18 mouse cellular contexts compared by ENCODE assay signal in genomic region chr2:132583126-132583525, GRCm38 (mm10). TPM values are rescaled to one million over a fixed set of nuclear protein-coding genes. Genes with fewer than 3 reads are reported as not detected.
DNase-seq lines count a peak whose midpoint lies in the region; ATAC-seq and TF ChIP-seq lines count a peak whose summit lies in the region.
"Had no signal": no experiment of that assay in that cellular context is flagged by ENCODE, and none has a peak within 500 bp of the region (broad histone marks: within the 10 kb centered on the region; RNA-seq: fewer than 3 reads in every experiment).

No protein-coding gene starts in this region.

- H3K4me2 ChIP-seq in midbrain, embryonic 16.5 days (ENCODE audit: low read length): no peak overlapping the region
- H3K4me2 ChIP-seq: liver, embryonic 12.5 days; lung, embryonic 14.5 days; midbrain, embryonic 12.5 days; stomach, embryonic 15.5 days had no signal

- no peak for TF ChIP-seq CTCF in kidney, adult 2 months (conservative IDR thresholded peaks at IDR 0.05; ENCODE audit: insufficient read depth, insufficient read length, low read depth, low read length)

- ATAC-seq in midbrain, embryonic 16.5 days: no peak
- ATAC-seq: intestine, postnatal 0 days; liver, embryonic 12.5 days had no signal

- H3K4me1 ChIP-seq in kidney, adult 2 months (ENCODE audit: control insufficient read depth, insufficient read depth, low read length): peaks cover 7% of the 10 kb centered on the region; the same call in 1 of the 2 replicates
- H3K4me1 ChIP-seq in midbrain, embryonic 16.5 days (ENCODE audit: control insufficient read depth, insufficient read depth, low read length): peaks cover 4% of the 10 kb centered on the region
- H3K4me1 ChIP-seq in midbrain, embryonic 10.5 days: no peaks in the 10 kb centered on the region
- peaks cover 5% of the 10 kb centered on the region; the same call in 1 of the 2 replicates for H3K4me1 ChIP-seq in limb, embryonic 10.5 days

- peak overlapping the region; percentile 80 for H3K27ac ChIP-seq in kidney, adult 2 months (ENCODE audit: insufficient read depth, low read depth, low read length)
- H3K27ac ChIP-seq in midbrain, embryonic 16.5 days (ENCODE audit: low read length): 0 out of 2 replicates have a peak overlapping the region, but pooled peaks have one; percentile 12
- no peak overlapping the region for H3K27ac ChIP-seq in midbrain, embryonic 10.5 days (replicated peaks)
- no peak overlapping the region for H3K27ac ChIP-seq in limb, embryonic 10.5 days
- H3K27ac ChIP-seq: liver, embryonic 12.5 days had no signal

- H3K9ac ChIP-seq in midbrain, embryonic 16.5 days (ENCODE audit: low read depth, low read length): no peak overlapping the region
- H3K9ac ChIP-seq: liver, embryonic 12.5 days; lung, embryonic 14.5 days; midbrain, embryonic 12.5 days; stomach, embryonic 15.5 days had no signal

- no peaks in the 10 kb centered on the region for H3K9me3 ChIP-seq in midbrain, embryonic 16.5 days (replicated peaks; ENCODE audit: control insufficient read depth, low read length, poor library complexity, severe bottlenecking)
- H3K9me3 ChIP-seq in midbrain, embryonic 10.5 days (replicated peaks): peaks cover 5% of the 10 kb centered on the region; the same call in 1 of the 2 replicates
- H3K9me3 ChIP-seq in limb, embryonic 10.5 days (replicated peaks): no peaks in the 10 kb centered on the region; the same call in 1 of the 2 replicates
- H3K9me3 ChIP-seq: liver, embryonic 12.5 days; stomach, embryonic 15.5 days had no signal

- no peak overlapping the region for H3K4me3 ChIP-seq in kidney, adult 2 months (ENCODE audit: insufficient read depth, low read depth, low read length)
- H3K4me3 ChIP-seq in midbrain, embryonic 16.5 days (ENCODE audit: low read depth, low read length): no peak overlapping the region
- H3K4me3 ChIP-seq in midbrain, embryonic 10.5 days: no peak overlapping the region
- no peak overlapping the region for H3K4me3 ChIP-seq in limb, embryonic 10.5 days
- H3K4me3 ChIP-seq: liver, embryonic 12.5 days; midbrain, embryonic 12.5 days; stomach, embryonic 15.5 days had no signal

- H3K27me3 ChIP-seq in kidney, adult 2 months (replicated peaks; ENCODE audit: control insufficient read depth, insufficient read depth, low read length): no peaks in the 10 kb centered on the region
- no peaks in the 10 kb centered on the region for H3K27me3 ChIP-seq in midbrain, embryonic 16.5 days (ENCODE audit: control insufficient read depth, insufficient read depth, low read depth, low read length)
- no peaks in the 10 kb centered on the region for H3K27me3 ChIP-seq in midbrain, embryonic 10.5 days (ENCODE audit: low read depth, poor library complexity, severe bottlenecking)
- H3K27me3 ChIP-seq in limb, embryonic 10.5 days (ENCODE audit: low read depth, poor library complexity, severe bottlenecking): no peaks in the 10 kb centered on the region
- H3K27me3 ChIP-seq: liver, embryonic 12.5 days; midbrain, embryonic 12.5 days; stomach, embryonic 15.5 days had no signal

- TF ChIP-seq POLR2A in kidney, adult 2 months (IDR thresholded peaks at IDR 0.05; ENCODE audit: low read depth, low read length): no peak

- WGBS in kidney, adult 2 months: 44% methylated on average over 3 of the region's 3 CpGs
- 77% methylated on average over 3 of the region's 3 CpGs for WGBS in midbrain, embryonic 16.5 days
- 84% methylated on average over 3 of the region's 3 CpGs for WGBS in midbrain, embryonic 10.5 days
- WGBS in limb, embryonic 10.5 days: 87% methylated on average over 3 of the region's 3 CpGs

- H3K36me3 ChIP-seq in kidney, adult 2 months (ENCODE audit: control insufficient read depth, insufficient read depth, low read length): no peaks in the 10 kb centered on the region
- H3K36me3 ChIP-seq in midbrain, embryonic 16.5 days (ENCODE audit: control insufficient read depth, insufficient read depth, low read length): no peaks in the 10 kb centered on the region
- no peaks in the 10 kb centered on the region for H3K36me3 ChIP-seq in midbrain, embryonic 10.5 days
- H3K36me3 ChIP-seq in limb, embryonic 10.5 days: no peaks in the 10 kb centered on the region
- H3K36me3 ChIP-seq: liver, embryonic 12.5 days; midbrain, embryonic 12.5 days; stomach, embryonic 15.5 days had no signal

- DNase-seq in heart, adult 11 months: peak; percentile 67
- no peak for DNase-seq in heart, adult 8-10 months (ENCODE audit: low spot score)
- DNase-seq in kidney, adult 2 months: peak; percentile 40
- no peak for DNase-seq in kidney, postnatal 4 days
- DNase-seq in midbrain, embryonic 10.5 days (ENCODE audit: low spot score): no peak
- DNase-seq in limb, embryonic 10.5 days (ENCODE audit: low spot score): no peak
- DNase-seq: adrenal gland, postnatal 25 days; cerebellum, adult 18-20 months; gastrocnemius, postnatal 10 days; lung, embryonic 14.5 days; lung, postnatal 4 days; right cerebral cortex, postnatal 14 days; thymus, postnatal 14 days had no signal

RNA-seq across cellular contexts. Expression of gene Gpcpd1, which starts 4.4 kb away (rescaled TPM):
- total RNA-seq in heart, adult 8-10 months (2022): 100 to 1,000 TPM; 161 to 308 (median 228) TPM
- polyA plus RNA-seq in kidney, adult 2 months (2012; rRNA removed): 5.3 and 6.1 TPM in 2 replicates
- 77.5 and 86.7 TPM in 2 replicates for polyA plus RNA-seq in midbrain, embryonic 16.5 days (2015; fragmentation: Nextera tagmentation; extraction: Ambion mirVana)
- 29.2 and 41.1 TPM in 2 replicates for polyA plus RNA-seq in midbrain, embryonic 10.5 days (2016; fragmentation: Nextera tagmentation; extraction: Ambion mirVana)
- polyA plus RNA-seq in limb, embryonic 10.5 days (2016; fragmentation: Nextera tagmentation; extraction: Ambion mirVana): 21.9 and 29.4 TPM in 2 replicates

Comparison
In these comparisons a context has a peak if more than half of its experiments do, and no peak if none do; other contexts are left out.
1. DNase-seq: peak in heart, adult 11 months (single experiment) and kidney, adult 2 months (single experiment); none in heart, adult 8-10 months (single experiment), kidney, postnatal 4 days (0 of 2), midbrain, embryonic 10.5 days (single experiment) and limb, embryonic 10.5 days (single experiment).
2. H3K27ac ChIP-seq: peak in kidney, adult 2 months (single experiment) and midbrain, embryonic 16.5 days (single experiment); none in midbrain, embryonic 10.5 days (single experiment) and limb, embryonic 10.5 days (single experiment).